Comparison of ENCODE assay signal across 9 mouse cellular contexts in the genomic region with DNA sequence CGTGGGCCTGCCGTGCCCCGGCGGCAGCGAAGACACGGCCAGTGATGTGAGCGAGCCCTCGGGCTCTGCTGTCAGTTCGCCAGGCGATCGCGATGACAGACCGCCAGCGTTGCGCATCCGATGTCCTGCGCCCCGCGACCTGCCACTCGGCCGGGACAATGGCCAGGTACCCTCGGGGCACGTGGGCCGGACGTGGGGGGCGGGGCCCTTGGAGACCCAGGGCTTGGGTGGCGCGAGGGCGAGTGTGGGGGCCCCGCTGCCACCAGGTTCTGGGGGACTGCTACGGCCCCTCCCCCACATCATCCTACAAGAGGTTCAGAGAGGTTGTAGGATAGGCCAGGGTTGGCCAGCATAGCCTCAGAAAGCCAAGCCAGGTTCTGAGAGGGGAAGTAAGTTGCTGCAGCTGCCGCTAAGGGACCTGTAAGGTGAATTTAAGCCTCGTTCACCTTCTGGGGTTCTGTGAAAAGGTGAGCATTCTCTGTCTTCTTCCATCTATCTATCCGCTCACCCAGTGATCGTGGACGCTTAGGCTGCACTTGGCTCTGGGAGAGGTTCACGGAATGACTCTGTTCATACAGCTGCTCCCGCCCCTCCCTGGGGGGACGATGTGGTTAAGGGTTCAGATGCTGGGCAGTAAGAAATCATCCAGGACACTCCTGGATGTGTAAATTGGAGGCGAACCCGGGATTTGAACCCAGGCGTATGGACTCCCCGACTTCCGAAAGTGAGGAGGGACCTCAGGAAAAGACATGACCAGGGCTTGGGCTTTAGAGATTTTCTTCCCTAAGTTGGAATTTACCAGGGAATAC. TPM values are rescaled to one million over a fixed set of nuclear protein-coding genes. Genes with fewer than 3 reads are reported as not detected.
DNase-seq lines count a peak whose midpoint lies in the region; ATAC-seq and TF ChIP-seq lines count a peak whose summit lies in the region.
"Had no signal": no experiment of that assay in that cellular context is flagged by ENCODE, and none has a peak within 500 bp of the region (broad histone marks: within the 10 kb centered on the region; RNA-seq: fewer than 3 reads in every experiment).

No protein-coding gene starts in this region.

- no peaks in the 10 kb centered on the region for H3K36me3 ChIP-seq in heart, embryonic 10.5 days
- no peaks in the 10 kb centered on the region for H3K36me3 ChIP-seq in E14TG2a.4 (ENCODE audit: insufficient read depth, low read length)
- no peaks in the 10 kb centered on the region for H3K36me3 ChIP-seq in embryonic facial prominence, embryonic 14.5 days (ENCODE audit: control insufficient read depth, insufficient read depth, low read length)
- no peaks in the 10 kb centered on the region for H3K36me3 ChIP-seq in limb, embryonic 15.5 days

- DNase-seq in heart, embryonic 10.5 days (ENCODE audit: low spot score): no peak
- DNase-seq in heart, postnatal 25 days (ENCODE audit: low spot score): no peak
- DNase-seq in embryonic facial prominence, embryonic 14.5 days (ENCODE audit: low spot score): no peak
- no peak for DNase-seq in spleen, postnatal 10 days (ENCODE audit: low spot score in 2 of 2)
- no peak for DNase-seq in kidney, adult 8-10 months
- no peak for DNase-seq in yolk sac, embryonic 10.5 days (ENCODE audit: low spot score)

- H3K27ac ChIP-seq in heart, embryonic 10.5 days: no peak overlapping the region
- no peak overlapping the region for H3K27ac ChIP-seq in embryonic facial prominence, embryonic 14.5 days (replicated peaks; ENCODE audit: low read depth, low read length)
- no peak overlapping the region for H3K27ac ChIP-seq in limb, embryonic 15.5 days

- H3K4me2 ChIP-seq in embryonic facial prominence, embryonic 14.5 days (ENCODE audit: low read depth, low read length): peak overlapping the region; percentile 66
- H3K4me2 ChIP-seq in limb, embryonic 15.5 days: peak overlapping the region; percentile 73

- peaks cover 85% of the 10 kb centered on the region for H3K27me3 ChIP-seq in heart, embryonic 10.5 days (ENCODE audit: insufficient read depth, poor library complexity, severe bottlenecking)
- H3K27me3 ChIP-seq in E14TG2a.4 (ENCODE audit: insufficient read depth, low read length): peaks cover 49% of the 10 kb centered on the region
- peaks cover 70% of the 10 kb centered on the region for H3K27me3 ChIP-seq in embryonic facial prominence, embryonic 14.5 days (replicated peaks; ENCODE audit: control insufficient read depth, insufficient read depth, low read length)
- peaks cover 78% of the 10 kb centered on the region for H3K27me3 ChIP-seq in limb, embryonic 15.5 days

- intact Hi-C loops in heart, postnatal 25 days (cut with DNase I): loop anchor here (5.0 kb wide), 1 partner anchor 45 kb away; no protein-coding TSS in a partner anchor

- no peak for TF ChIP-seq CTCF in E14TG2a.4 (conservative IDR thresholded peaks at IDR 0.05; ENCODE audit: low read length)

- H3K4me3 ChIP-seq in heart, embryonic 10.5 days: peak overlapping the region; percentile 58
- H3K4me3 ChIP-seq in E14TG2a.4 (replicated peaks; ENCODE audit: low read length): peak overlapping the region; percentile 87
- H3K4me3 ChIP-seq in embryonic facial prominence, embryonic 14.5 days (ENCODE audit: low read depth, low read length): peak overlapping the region; percentile 41
- peak overlapping the region; percentile 38 for H3K4me3 ChIP-seq in limb, embryonic 15.5 days
- H3K4me3 ChIP-seq: erythroblast, embryonic 14.5 days had no signal

- H3K4me1 ChIP-seq in heart, embryonic 10.5 days: peaks cover 39% of the 10 kb centered on the region
- H3K4me1 ChIP-seq in E14TG2a.4 (replicated peaks; ENCODE audit: low read depth, low read length): peaks cover 70% of the 10 kb centered on the region
- peaks cover 19% of the 10 kb centered on the region for H3K4me1 ChIP-seq in embryonic facial prominence, embryonic 14.5 days (ENCODE audit: control insufficient read depth, insufficient read depth, low read length)
- H3K4me1 ChIP-seq in limb, embryonic 15.5 days: peaks cover 36% of the 10 kb centered on the region

- H3K9me3 ChIP-seq in heart, embryonic 10.5 days: no peaks in the 10 kb centered on the region
- H3K9me3 ChIP-seq in E14TG2a.4 (ENCODE audit: low read length): no peaks in the 10 kb centered on the region
- H3K9me3 ChIP-seq in embryonic facial prominence, embryonic 14.5 days (ENCODE audit: control insufficient read depth, low read length): no peaks in the 10 kb centered on the region
- no peaks in the 10 kb centered on the region for H3K9me3 ChIP-seq in limb, embryonic 15.5 days

- no peak for ATAC-seq in embryonic facial prominence, embryonic 14.5 days (ENCODE audit: low read depth)
- ATAC-seq in limb, embryonic 15.5 days (ENCODE audit: insufficient number of reproducible peaks, low FRiP score, low TSS enrichment, low read depth): no peak

- no peak overlapping the region for H3K9ac ChIP-seq in embryonic facial prominence, embryonic 14.5 days (ENCODE audit: low read depth, low read length)
- H3K9ac ChIP-seq in limb, embryonic 15.5 days: no peak overlapping the region

- 12% methylated on average over 44 of the region's 44 CpGs for WGBS in heart, embryonic 10.5 days
- WGBS in embryonic facial prominence, embryonic 14.5 days: 13% methylated on average over 31 of the region's 44 CpGs
- WGBS in limb, embryonic 15.5 days: 10% methylated on average over 44 of the region's 44 CpGs

RNA-seq across cellular contexts. Expression of a gene that starts 0.8 kb away (rescaled TPM):
- polyA plus RNA-seq in heart, embryonic 10.5 days (2016; fragmentation: Nextera tagmentation; extraction: Ambion mirVana): 17.7 and 25.2 TPM in 2 replicates
- 1 to 10 TPM; 1.2 to 1.3 TPM for total RNA-seq in heart, postnatal 25 days (2021)
- polyA plus RNA-seq in embryonic facial prominence, embryonic 14.5 days (2014; fragmentation: Nextera tagmentation; extraction: Ambion mirVana): 32.1 and 35.6 TPM in 2 replicates
- 6.9 and 8.2 TPM in 2 replicates for polyA plus RNA-seq in limb, embryonic 15.5 days (2015; fragmentation: Nextera tagmentation; extraction: Ambion mirVana)
- polyA plus RNA-seq: erythroblast, embryonic 14.5 days had no signal
